Mouse (Mus musculus): ENCODE results near the gene Narfl. TPM values are rescaled to one million over a fixed set of nuclear protein-coding genes. Genes with fewer than 3 reads are reported as not detected.

The Narfl gene
- polyA plus RNA-seq, 1 experiment, result 12.7 TPM

GRCm38 (mm10) chr17:25757691-25758090 lies 15.9 kb upstream of the Narfl start:
- TF ChIP-seq FLI1 (IDR thresholded peaks at IDR 0.05; ENCODE audit: low read length), result no peak
- no peak for TF ChIP-seq GATA1 (IDR thresholded peaks at IDR 0.05; ENCODE audit: borderline replicate concordance, low read length)

GRCm38 (mm10) chr17:25760148-25760547 lies 13.4 kb upstream of the Narfl start:
- Histone ChIP-seq H3K4me3 (replicated peaks) (no peak overlapping the region), H3K9me3 (no peaks in the 10 kb centered on the region), H3K27me3 (replicated peaks) (peaks cover 47% of the 10 kb centered on the region), H3K4me1 (no peaks in the 10 kb centered on the region), H3K36me3 (replicated peaks; ENCODE audit: low read length) (no peaks in the 10 kb centered on the region)
- TF ChIP-seq GATA1 (IDR thresholded peaks at IDR 0.05; ENCODE audit: borderline replicate concordance, low read length) (no peak), FLI1 (IDR thresholded peaks at IDR 0.05; ENCODE audit: low read length) (no peak)

More at GRCm38 (mm10) chr17:25757691-25758090, 15.9 kb upstream of the Narfl start:
- H3K27me3 ChIP-seq (replicated peaks), result peaks cover 68% of the 10 kb centered on the region
- H3K9me3 ChIP-seq, result no peaks in the 10 kb centered on the region
- no peaks in the 10 kb centered on the region for H3K4me1 ChIP-seq
- no peaks in the 10 kb centered on the region for H3K36me3 ChIP-seq (replicated peaks; ENCODE audit: low read length)
- H3K4me3 ChIP-seq (replicated peaks), result no peak overlapping the region

- H3K9me3 ChIP-seq, result no peaks in the 10 kb centered on the region
- H3K27me3 ChIP-seq (replicated peaks), result peaks cover 44% of the 10 kb centered on the region
- TF ChIP-seq FLI1 (IDR thresholded peaks at IDR 0.05; ENCODE audit: low read length) (no peak), GATA1 (IDR thresholded peaks at IDR 0.05; ENCODE audit: borderline replicate concordance, low read length) (no peak)
- H3K36me3 ChIP-seq (replicated peaks; ENCODE audit: low read length), result no peaks in the 10 kb centered on the region
- no peaks in the 10 kb centered on the region for H3K4me1 ChIP-seq
- H3K4me3 ChIP-seq (replicated peaks), result no peak overlapping the region
Measured at GRCm38 (mm10) chr17:25761561-25761970, 12.0 kb upstream of the Narfl start.

GRCm38 (mm10) chr17:25762591-25762990 lies 11.0 kb upstream of the Narfl start:
- Histone ChIP-seq H3K36me3 (replicated peaks; ENCODE audit: low read length) (no peaks in the 10 kb centered on the region), H3K9me3 (no peaks in the 10 kb centered on the region), H3K4me1 (no peaks in the 10 kb centered on the region), H3K4me3 (replicated peaks) (no peak overlapping the region), H3K27me3 (replicated peaks) (peaks cover 46% of the 10 kb centered on the region)
- TF ChIP-seq FLI1 (IDR thresholded peaks at IDR 0.05; ENCODE audit: low read length) (no peak), GATA1 (IDR thresholded peaks at IDR 0.05; ENCODE audit: borderline replicate concordance, low read length) (no peak)

- H3K9me3 ChIP-seq, result no peaks in the 10 kb centered on the region
- no peak overlapping the region for H3K4me3 ChIP-seq (replicated peaks)
- TF ChIP-seq GATA1 (IDR thresholded peaks at IDR 0.05; ENCODE audit: borderline replicate concordance, low read length) (no peak), FLI1 (IDR thresholded peaks at IDR 0.05; ENCODE audit: low read length) (no peak)
- H3K4me1 ChIP-seq, result no peaks in the 10 kb centered on the region
- no peaks in the 10 kb centered on the region for H3K36me3 ChIP-seq (replicated peaks; ENCODE audit: low read length)
- H3K27me3 ChIP-seq (replicated peaks), result peaks cover 52% of the 10 kb centered on the region
Measured at GRCm38 (mm10) chr17:25765886-25766285, 7.7 kb upstream of the Narfl start.

GRCm38 (mm10) chr17:25769331-25769730 lies 4.2 kb upstream of the Narfl start:
- Histone ChIP-seq H3K9me3 (no peaks in the 10 kb centered on the region), H3K4me1 (peaks cover 10% of the 10 kb centered on the region), H3K36me3 (replicated peaks; ENCODE audit: low read length) (no peaks in the 10 kb centered on the region), H3K4me3 (replicated peaks) (no peak overlapping the region), H3K27me3 (replicated peaks) (peaks cover 48% of the 10 kb centered on the region)
- TF ChIP-seq GATA1 (IDR thresholded peaks at IDR 0.05; ENCODE audit: borderline replicate concordance, low read length) (no peak), FLI1 (IDR thresholded peaks at IDR 0.05; ENCODE audit: low read length) (no peak)

GRCm38 (mm10) chr17:25775318-25776062 lies 1.9 kb downstream of the Narfl start:
- H3K27me3 ChIP-seq (replicated peaks), result peaks cover 11% of the 10 kb centered on the region
- no peak for TF ChIP-seq GATA1 (IDR thresholded peaks at IDR 0.05; ENCODE audit: borderline replicate concordance, low read length)
- no peak for TF ChIP-seq FLI1 (IDR thresholded peaks at IDR 0.05; ENCODE audit: low read length)
- H3K9me3 ChIP-seq, result no peaks in the 10 kb centered on the region
- peak overlapping the region; percentile 64 for H3K4me3 ChIP-seq (replicated peaks)
- H3K4me1 ChIP-seq, result peaks cover 29% of the 10 kb centered on the region
- H3K36me3 ChIP-seq (replicated peaks; ENCODE audit: low read length), result peaks cover 49% of the 10 kb centered on the region

GRCm38 (mm10) chr17:25777948-25778347 lies 4.4 kb downstream of the Narfl start:
- TF ChIP-seq GATA1 (IDR thresholded peaks at IDR 0.05; ENCODE audit: borderline replicate concordance, low read length) (no peak), FLI1 (IDR thresholded peaks at IDR 0.05; ENCODE audit: low read length) (no peak)
- peaks cover 73% of the 10 kb centered on the region for H3K36me3 ChIP-seq (replicated peaks; ENCODE audit: low read length)

GRCm38 (mm10) chr17:25781339-25781738 lies 7.8 kb downstream of the Narfl start:
- Histone ChIP-seq H3K4me1 (peaks cover 32% of the 10 kb centered on the region), H3K9me3 (no peaks in the 10 kb centered on the region), H3K36me3 (replicated peaks; ENCODE audit: low read length) (peaks cover 77% of the 10 kb centered on the region), H3K27me3 (replicated peaks) (no peaks in the 10 kb centered on the region), H3K4me3 (replicated peaks) (no peak overlapping the region)
- TF ChIP-seq GATA1 (IDR thresholded peaks at IDR 0.05; ENCODE audit: borderline replicate concordance, low read length) (no peak), FLI1 (IDR thresholded peaks at IDR 0.05; ENCODE audit: low read length) (no peak)

More at GRCm38 (mm10) chr17:25777948-25778347, 4.4 kb downstream of the Narfl start:
- H3K4me1 ChIP-seq, result peaks cover 29% of the 10 kb centered on the region
- no peaks in the 10 kb centered on the region for H3K27me3 ChIP-seq (replicated peaks)
- H3K9me3 ChIP-seq, result no peaks in the 10 kb centered on the region
- no peak overlapping the region for H3K4me3 ChIP-seq (replicated peaks)

GRCm38 (mm10) chr17:25783086-25783485 lies 9.5 kb downstream of the Narfl start:
- no peak overlapping the region for H3K4me3 ChIP-seq (replicated peaks)
- peaks cover 34% of the 10 kb centered on the region for H3K4me1 ChIP-seq
- H3K9me3 ChIP-seq, result no peaks in the 10 kb centered on the region
- peaks cover 71% of the 10 kb centered on the region for H3K36me3 ChIP-seq (replicated peaks; ENCODE audit: low read length)
- no peak for TF ChIP-seq GATA1 (IDR thresholded peaks at IDR 0.05; ENCODE audit: borderline replicate concordance, low read length)
- no peak for TF ChIP-seq FLI1 (IDR thresholded peaks at IDR 0.05; ENCODE audit: low read length)
- H3K27me3 ChIP-seq (replicated peaks), result no peaks in the 10 kb centered on the region

All from megakaryocyte, embryonic 14.5 days (primary cell).